Mouse (Mus musculus): ENCODE data around the gene Cpne4. TPM values are rescaled to one million over a fixed set of nuclear protein-coding genes. Genes with fewer than 3 reads are reported as not detected.
A peak's percentile ranks its signal among the peaks of the same experiment; 100 is the strongest.

Gene Cpne4
- total and polyA plus RNA-seq, 3 experiments = not detected

GRCm38 (mm10) chr9:104572856-104573255, 25.8 kb downstream of the Cpne4 start:
- Histone ChIP-seq H3K4me3 (replicated peaks in 1 of 3; ENCODE audit: low read depth in 2 of 3, low read length in 2 of 3, poor library complexity in 1 of 3) (no peak overlapping the region), H3K27ac (ENCODE audit: insufficient read depth, low read depth) (no peak overlapping the region), H3K9ac (ENCODE audit: insufficient read depth, low read depth) (no peak overlapping the region), H3K36me3 (replicated peaks in 1 of 2; ENCODE audit: control insufficient read depth in 1 of 2, insufficient read depth in 1 of 2, low read length in 1 of 2) (no peaks in the 10 kb centered on the region), H3K4me2 (ENCODE audit: insufficient read depth, low read depth, poor library complexity, severe bottlenecking) (no peak overlapping the region), H3K4me1 (ENCODE audit: control insufficient read depth in 1 of 2, insufficient read depth in 2 of 2) (no peaks in the 10 kb centered on the region), H3K9me3 (replicated peaks; ENCODE audit: low read length) (peaks cover 5% of the 10 kb centered on the region), H3K79me2 (replicated peaks; ENCODE audit: control insufficient read depth, extremely low read depth, insufficient read depth, poor library complexity, severe bottlenecking) (no peaks in the 10 kb centered on the region), H3K27me3 (replicated peaks) (peaks cover 58% of the 10 kb centered on the region)
- no peak for TF ChIP-seq SMC3 (IDR thresholded peaks at IDR 0.05; ENCODE audit: low read depth, low read length)
- TF ChIP-seq RAD21 (IDR thresholded peaks at IDR 0.05; ENCODE audit: low read depth, low read length) = no peak
- no peak for TF ChIP-seq MEF2A (IDR thresholded peaks at IDR 0.05; ENCODE audit: borderline replicate concordance, low read depth, low read length)
- TF ChIP-seq ZKSCAN1 (IDR thresholded peaks at IDR 0.05; ENCODE audit: borderline replicate concordance, low read depth, low read length) = no peak
- TF ChIP-seq JUN (IDR thresholded peaks at IDR 0.05; ENCODE audit: insufficient read depth, low read depth, low read length) = no peak
- no peak for TF ChIP-seq ETS1 (conservative IDR thresholded peaks at IDR 0.05; ENCODE audit: low read depth, low read length)
- TF ChIP-seq MXI1 (IDR thresholded peaks at IDR 0.05; ENCODE audit: low read depth, low read length) = no peak
- TF ChIP-seq GABPA (IDR thresholded peaks at IDR 0.05; ENCODE audit: insufficient replicate concordance, low read depth, low read length) = no peak
- no peak for TF ChIP-seq RCOR1 (conservative IDR thresholded peaks at IDR 0.05; ENCODE audit: low read depth, low read length)
- in situ Hi-C loops (cut with MboI; ENCODE audit: low pct_ligation_motif_present, low pct_unique_long_range_greater_than_20kb, low sequenced_read_pairs) (loop anchor here (10.0 kb wide), 1 partner anchor 822 kb away; the partner anchor contains the start of genes Aste1 and Nek11), dilution Hi-C loops (cut with MboI; ENCODE audit: extremely low pct_ligation_motif_present, extremely low pct_unique_long_range_greater_than_20kb, low sequenced_read_pairs) (no loop called here)
- DNase-seq (ENCODE audit: extremely low read depth) = no peak

- Histone ChIP-seq H3K4me2 (ENCODE audit: insufficient read depth, low read depth, poor library complexity, severe bottlenecking) (no peak overlapping the region), H3K27ac (ENCODE audit: insufficient read depth, low read depth) (no peak overlapping the region), H3K9ac (ENCODE audit: insufficient read depth, low read depth) (no peak overlapping the region), H3K4me3 (replicated peaks in 1 of 3; ENCODE audit: low read depth in 2 of 3, low read length in 2 of 3, poor library complexity in 1 of 3) (no peak overlapping the region), H3K79me2 (replicated peaks; ENCODE audit: control insufficient read depth, extremely low read depth, insufficient read depth, poor library complexity, severe bottlenecking) (no peaks in the 10 kb centered on the region), H3K4me1 (ENCODE audit: control insufficient read depth in 1 of 2, insufficient read depth in 2 of 2) (no peaks in the 10 kb centered on the region), H3K9me3 (replicated peaks; ENCODE audit: low read length) (peaks cover 5% of the 10 kb centered on the region), H3K27me3 (replicated peaks) (peaks cover 54% of the 10 kb centered on the region), H3K36me3 (replicated peaks in 1 of 2; ENCODE audit: control insufficient read depth in 1 of 2, insufficient read depth in 1 of 2, low read length in 1 of 2) (no peaks in the 10 kb centered on the region)
- in situ Hi-C loops (cut with MboI; ENCODE audit: low pct_ligation_motif_present, low pct_unique_long_range_greater_than_20kb, low sequenced_read_pairs) (loop anchor here (10.0 kb wide), 1 partner anchor 820 kb away; the partner anchor contains the start of genes Aste1 and Nek11), dilution Hi-C loops (cut with MboI; ENCODE audit: extremely low pct_ligation_motif_present, extremely low pct_unique_long_range_greater_than_20kb, low sequenced_read_pairs) (no loop called here)
- TF ChIP-seq CTCF (conservative IDR thresholded peaks at IDR 0.05 in 1 of 2, IDR thresholded peaks at IDR 0.05 in 1 of 2; ENCODE audit: low read depth in 2 of 2, low read length in 2 of 2) (peak; percentile 41 to 86; a peak in 2 of 4 replicates), UBTF (IDR thresholded peaks at IDR 0.05; ENCODE audit: low read depth, low read length) (no peak), SMC3 (IDR thresholded peaks at IDR 0.05; ENCODE audit: low read depth, low read length) (peak; percentile 74), RAD21 (IDR thresholded peaks at IDR 0.05; ENCODE audit: low read depth, low read length) (peak; percentile 87), ZKSCAN1 (IDR thresholded peaks at IDR 0.05; ENCODE audit: borderline replicate concordance, low read depth, low read length) (no peak), ZC3H11A (IDR thresholded peaks at IDR 0.05; ENCODE audit: low read depth, low read length) (peak; percentile 62)
- peak; percentile 69 for DNase-seq (ENCODE audit: extremely low read depth)
Measured at GRCm38 (mm10) chr9:104574476-104574875, 27.4 kb downstream of the Cpne4 start.
